Mouse (Mus musculus) heart, adult 8-10 months (tissue): Measurements from ENCODE around the gene Cflar. TPM values are rescaled to one million over a fixed set of nuclear protein-coding genes. Genes with fewer than 3 reads are reported as not detected.
"Not testable (repeated sequence)": the region's sequence is repeated elsewhere in the genome, so short reads cannot be mapped to it uniquely, and the experiment has no call there.

Experiments
- DNase-seq: peaks from one replicate; pipeline ENCODE4 v3.0.0; 2022; ENCODE audit warnings: low spot score
- total RNA-seq, 4 experiments: library from RNA; stranded (reverse); gene quantifications; 2 replicates each; pipeline ENCODE4 v1.2.4; 2022

The Cflar gene
- total RNA-seq, 4 experiments from 2014 or later: 43.5 to 60.4 (median 50.3) TPM

- DNase-seq: no peak
Observed at GRCm38 (mm10) chr1:58727747-58728589, 16.7 kb downstream of the Cflar start.

GRCm38 (mm10) chr1:58728590-58728868, 17.2 kb downstream of the Cflar start:
- no peak for DNase-seq

- no peak for DNase-seq
Observed at GRCm38 (mm10) chr1:58733636-58734035, 22.3 kb downstream of the Cflar start.

- no peak for DNase-seq
Observed at GRCm38 (mm10) chr1:58734043-58734920, 23.0 kb downstream of the Cflar start.

GRCm38 (mm10) chr1:58735962-58736361, 24.7 kb downstream of the Cflar start:
- no peak for DNase-seq

GRCm38 (mm10) chr1:58736968-58737367, 25.7 kb downstream of the Cflar start:
- no peak for DNase-seq

GRCm38 (mm10) chr1:58739529-58739928, 28.2 kb downstream of the Cflar start:
- DNase-seq: no peak

GRCm38 (mm10) chr1:58742571-58743021, 31.3 kb downstream of the Cflar start:
- no peak for DNase-seq

GRCm38 (mm10) chr1:58743252-58743651, 31.9 kb downstream of the Cflar start:
- DNase-seq: no peak

- DNase-seq: no peak
Observed at GRCm38 (mm10) chr1:58744645-58745044, 33.3 kb downstream of the Cflar start.

GRCm38 (mm10) chr1:58746880-58747279, 35.6 kb downstream of the Cflar start:
- DNase-seq: peak; percentile 46

GRCm38 (mm10) chr1:58759451-58759850, 48.1 kb downstream of the Cflar start:
- DNase-seq: no peak

GRCm38 (mm10) chr1:58760581-58760980, 49.3 kb downstream of the Cflar start:
- no peak for DNase-seq

GRCm38 (mm10) chr1:58761391-58762275, 50.3 kb downstream of the Cflar start:
- not testable (repeated sequence) for DNase-seq

- DNase-seq: no peak
Observed at GRCm38 (mm10) chr1:58762576-58762975, 51.3 kb downstream of the Cflar start.

GRCm38 (mm10) chr1:58766446-58766845, 55.1 kb downstream of the Cflar start:
- not testable (repeated sequence) for DNase-seq

GRCm38 (mm10) chr1:58769136-58769535, 57.8 kb downstream of the Cflar start:
- no peak for DNase-seq

- DNase-seq: no peak
Observed at GRCm38 (mm10) chr1:58769701-58770100, 58.4 kb downstream of the Cflar start.

GRCm38 (mm10) chr1:58770111-58770720, 58.9 kb downstream of the Cflar start:
- peak; percentile 74 for DNase-seq

GRCm38 (mm10) chr1:58772084-58772483, 60.8 kb downstream of the Cflar start:
- no peak for DNase-seq

- no peak for DNase-seq
Observed at GRCm38 (mm10) chr1:58773280-58773679, 62.0 kb downstream of the Cflar start.
